Comparison of ENCODE assay signal across 8 mouse cellular contexts in the genomic region with DNA sequence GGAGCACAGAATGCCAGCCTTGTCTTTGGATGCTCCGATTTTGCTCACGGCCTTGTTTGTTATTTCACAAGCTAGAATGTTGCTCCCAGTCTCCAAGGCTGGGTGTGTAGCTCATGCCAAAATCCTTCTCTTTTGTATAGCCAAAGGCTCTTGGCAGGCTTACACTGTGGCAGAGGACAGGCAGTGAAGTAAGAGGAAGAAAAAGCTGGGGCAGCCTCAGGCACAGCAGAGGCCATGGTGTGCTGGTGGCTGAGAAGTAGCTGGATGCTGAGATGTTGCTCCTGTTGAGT.
DNase-seq lines count a peak whose midpoint lies in the region; ATAC-seq and TF ChIP-seq lines count a peak whose summit lies in the region.

No protein-coding gene starts in this region.

- TF ChIP-seq CTCF in forebrain, postnatal 0 days (IDR thresholded peaks at IDR 0.05; ENCODE audit: low read depth) = no peak

- H3K4me3 ChIP-seq in forebrain, postnatal 0 days (ENCODE audit: low read depth, low read length) = no peak overlapping the region
- H3K4me3 ChIP-seq in liver, embryonic 12.5 days = no peak overlapping the region

- H3K4me1 ChIP-seq in forebrain, postnatal 0 days (ENCODE audit: insufficient read depth) = peaks cover 42% of the 10 kb centered on the region
- peaks cover 75% of the 10 kb centered on the region for H3K4me1 ChIP-seq in liver, embryonic 12.5 days

- H3K4me2 ChIP-seq in forebrain, postnatal 0 days (ENCODE audit: low read depth) = no peak overlapping the region
- no peak overlapping the region for H3K4me2 ChIP-seq in liver, embryonic 12.5 days

- peak; percentile 48 for DNase-seq in layer of hippocampus, adult 11-12 months (ENCODE audit: low spot score)
- no peak for DNase-seq in layer of hippocampus, postnatal 25 days (ENCODE audit: extremely low spot score in 1 of 2, low spot score in 1 of 2)
- peak; percentile 87 for DNase-seq in brain, adult 2 months (ENCODE audit: low read depth, low spot score)
- DNase-seq in forebrain, postnatal 0 days = peak; percentile 67
- DNase-seq in T-cell, adult 2 months (ENCODE audit: low spot score) = no peak
- DNase-seq in gastrocnemius, postnatal 4 days (ENCODE audit: low spot score in 2 of 2) = no peak

- H3K9me3 ChIP-seq in forebrain, postnatal 0 days (ENCODE audit: low read length) = no peaks in the 10 kb centered on the region
- no peaks in the 10 kb centered on the region for H3K9me3 ChIP-seq in liver, embryonic 12.5 days (replicated peaks)

- H3K27ac ChIP-seq in forebrain, postnatal 0 days (ENCODE audit: low read depth, low read length) = peak overlapping the region; percentile 46
- no peak overlapping the region; the same call in 1 of the 2 replicates for H3K27ac ChIP-seq in liver, embryonic 12.5 days

- H3K27me3 ChIP-seq in forebrain, postnatal 0 days (ENCODE audit: insufficient read depth, low read length) = no peaks in the 10 kb centered on the region
- H3K27me3 ChIP-seq in liver, embryonic 12.5 days (replicated peaks) = no peaks in the 10 kb centered on the region

- WGBS in forebrain, postnatal 0 days = 30% methylated on average over 2 of the region's 2 CpGs
- 72% methylated on average over 2 of the region's 2 CpGs for WGBS in liver, embryonic 12.5 days (ENCODE audit: insufficient replicate concordance)

- H3K36me3 ChIP-seq in forebrain, postnatal 0 days (ENCODE audit: insufficient read depth) = no peaks in the 10 kb centered on the region
- no peaks in the 10 kb centered on the region for H3K36me3 ChIP-seq in liver, embryonic 12.5 days

- no peak overlapping the region for H3K9ac ChIP-seq in forebrain, postnatal 0 days
- H3K9ac ChIP-seq in liver, embryonic 12.5 days = no peak overlapping the region

- ATAC-seq in forebrain, postnatal 0 days = peak; percentile 76
- ATAC-seq in liver, embryonic 12.5 days = 0 out of 2 replicates have a peak, but pooled peaks have one; percentile 4
- ATAC-seq in inflammation-experienced regulatory T-cells, adult 6 months = no peak

Comparison
In these comparisons a context has a peak if more than half of its experiments do, and no peak if none do; other contexts are left out.
1. DNase-seq: peak in layer of hippocampus, adult 11-12 months (single experiment), brain, adult 2 months (single experiment) and forebrain, postnatal 0 days (single experiment); none in layer of hippocampus, postnatal 25 days (0 of 2), T-cell, adult 2 months (single experiment) and gastrocnemius, postnatal 4 days (0 of 2).